Mouse (Mus musculus) heart, adult 8-10 months (tissue): ENCODE results near the gene Ets2. TPM values are rescaled to one million over a fixed set of nuclear protein-coding genes. Genes with fewer than 3 reads are reported as not detected.
"Not testable (repeated sequence)": the region's sequence is repeated elsewhere in the genome, so short reads cannot be mapped to it uniquely, and the experiment has no call there.

Source experiments
- DNase-seq: peaks from one replicate; pipeline ENCODE4 v3.0.0; 2022; ENCODE audit warnings: low spot score
- total RNA-seq, 4 experiments: library from RNA; stranded (reverse); gene quantifications; 2 replicates each; pipeline ENCODE4 v1.2.4; 2022

Ets2 gene
- total RNA-seq, 4 experiments from 2014 or later = 59.7 to 95.7 (median 76.1) TPM

DNA sequence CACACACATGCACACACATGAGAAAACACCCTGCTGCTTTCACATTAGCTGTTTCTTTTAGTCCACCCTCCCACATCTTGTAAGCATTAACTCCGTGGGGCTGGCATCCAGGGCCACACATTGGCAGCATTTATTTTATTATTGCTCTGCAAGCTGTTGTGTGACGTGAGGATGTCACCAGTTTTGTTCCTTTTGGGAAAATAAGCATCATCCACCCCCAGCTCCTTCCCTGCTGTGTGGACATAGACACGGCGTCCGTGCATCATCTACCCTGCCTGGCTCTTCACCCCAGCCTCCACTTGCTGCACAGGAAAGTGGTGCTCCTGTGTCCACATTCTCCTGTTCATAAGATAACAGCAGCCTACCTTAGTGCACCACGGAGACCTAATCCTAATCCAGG, 27.9 kb downstream of the Ets2 start:
- no peak for DNase-seq

DNA sequence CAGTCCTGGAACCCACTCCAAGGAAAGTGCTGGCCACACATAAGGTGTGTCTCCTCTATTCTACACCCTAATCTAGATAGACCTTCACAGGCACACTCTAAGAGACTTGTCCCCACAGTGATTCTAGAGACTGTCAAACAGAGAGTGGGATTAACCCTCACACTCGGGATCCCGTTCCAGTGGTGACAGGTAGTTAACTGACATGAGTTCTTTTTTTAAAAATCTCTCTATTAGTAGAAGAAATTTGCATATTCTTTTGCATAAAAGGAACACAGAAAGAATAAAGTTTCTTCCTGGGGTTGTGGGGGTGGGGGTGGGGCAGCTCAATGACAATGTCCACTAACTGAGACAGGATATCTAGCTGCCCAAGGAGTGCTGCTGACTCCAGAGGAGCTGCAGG, 32.9 kb downstream of the Ets2 start:
- DNase-seq = no peak

DNA sequence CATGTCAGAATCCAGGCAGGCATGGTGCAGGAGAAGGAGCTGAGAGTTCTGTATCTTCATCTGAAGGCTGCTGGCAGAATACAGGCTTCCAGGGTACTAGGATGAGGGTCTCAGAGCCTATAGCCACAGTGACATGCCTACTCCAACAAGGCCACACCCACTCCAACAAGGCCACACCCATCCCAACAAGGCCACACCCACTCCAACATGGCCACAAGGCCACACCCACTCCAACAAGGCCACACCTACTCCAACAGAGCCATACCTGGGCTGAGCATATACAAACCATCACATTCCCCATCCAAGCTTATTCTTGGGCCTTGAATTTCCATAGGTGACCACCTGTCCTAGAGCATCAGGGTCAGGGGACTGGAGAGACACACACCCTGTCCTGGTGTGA, 34.2 kb downstream of the Ets2 start:
- no peak for DNase-seq

DNA sequence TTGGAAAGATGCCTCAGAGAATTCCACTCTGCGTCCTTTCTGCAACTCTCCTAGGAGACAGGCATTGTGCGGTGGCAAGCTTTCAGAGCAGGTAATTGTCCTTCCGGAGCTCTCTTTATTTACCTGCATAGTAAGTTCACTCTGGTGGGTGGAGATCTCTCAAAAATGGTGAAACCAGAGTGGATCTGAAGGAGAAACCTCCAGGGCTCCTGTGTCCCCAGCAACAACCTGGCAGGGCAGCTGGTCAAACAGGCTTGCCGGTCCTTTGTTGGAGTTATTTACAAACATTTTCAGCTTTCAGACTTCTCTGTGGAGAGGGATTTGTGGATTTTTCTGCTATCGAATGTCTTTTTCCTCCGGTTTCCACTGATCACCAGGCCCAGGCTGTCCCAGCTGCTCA, 34.6 kb downstream of the Ets2 start:
- no peak for DNase-seq

DNA sequence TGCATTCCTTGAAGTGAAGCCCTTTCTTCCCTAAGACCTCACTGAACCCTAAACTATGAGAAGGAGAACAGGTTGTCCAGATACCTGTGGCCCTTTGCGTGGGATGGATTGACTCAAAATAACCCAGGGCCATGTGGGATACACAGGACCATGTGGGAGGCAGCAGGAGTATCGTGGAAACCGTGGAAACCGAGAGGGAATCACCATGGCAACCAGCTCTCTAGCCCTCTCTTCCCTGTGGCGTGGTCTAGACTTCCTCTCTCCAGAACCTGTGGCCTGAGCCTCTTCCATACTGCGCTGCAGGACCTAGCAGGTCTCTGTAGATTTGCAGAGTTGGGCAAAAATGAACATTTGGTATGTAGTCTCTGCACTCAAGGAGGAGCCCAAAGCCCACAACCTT, 37.6 kb downstream of the Ets2 start:
- DNase-seq = no peak

DNA sequence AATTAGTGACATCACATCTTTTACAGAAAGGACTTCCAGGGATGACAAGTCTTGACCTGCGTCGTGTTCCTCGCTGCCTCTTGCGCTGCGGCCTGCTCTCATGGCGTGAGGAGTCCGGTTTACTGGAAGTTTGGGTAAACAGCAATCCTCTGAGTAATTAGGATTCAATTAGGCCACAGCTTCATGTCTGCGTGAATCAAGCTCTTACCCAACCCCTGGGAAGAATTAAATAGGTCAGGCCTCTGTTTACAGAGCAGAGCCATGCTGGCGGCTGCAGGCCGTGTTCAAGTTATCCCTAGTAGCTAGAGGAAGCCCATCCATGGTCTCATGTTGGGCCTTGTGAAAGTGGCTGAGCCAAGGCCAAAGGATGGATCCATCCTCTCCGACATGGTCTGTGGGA, 39.5 kb downstream of the Ets2 start:
- DNase-seq = no peak

DNA sequence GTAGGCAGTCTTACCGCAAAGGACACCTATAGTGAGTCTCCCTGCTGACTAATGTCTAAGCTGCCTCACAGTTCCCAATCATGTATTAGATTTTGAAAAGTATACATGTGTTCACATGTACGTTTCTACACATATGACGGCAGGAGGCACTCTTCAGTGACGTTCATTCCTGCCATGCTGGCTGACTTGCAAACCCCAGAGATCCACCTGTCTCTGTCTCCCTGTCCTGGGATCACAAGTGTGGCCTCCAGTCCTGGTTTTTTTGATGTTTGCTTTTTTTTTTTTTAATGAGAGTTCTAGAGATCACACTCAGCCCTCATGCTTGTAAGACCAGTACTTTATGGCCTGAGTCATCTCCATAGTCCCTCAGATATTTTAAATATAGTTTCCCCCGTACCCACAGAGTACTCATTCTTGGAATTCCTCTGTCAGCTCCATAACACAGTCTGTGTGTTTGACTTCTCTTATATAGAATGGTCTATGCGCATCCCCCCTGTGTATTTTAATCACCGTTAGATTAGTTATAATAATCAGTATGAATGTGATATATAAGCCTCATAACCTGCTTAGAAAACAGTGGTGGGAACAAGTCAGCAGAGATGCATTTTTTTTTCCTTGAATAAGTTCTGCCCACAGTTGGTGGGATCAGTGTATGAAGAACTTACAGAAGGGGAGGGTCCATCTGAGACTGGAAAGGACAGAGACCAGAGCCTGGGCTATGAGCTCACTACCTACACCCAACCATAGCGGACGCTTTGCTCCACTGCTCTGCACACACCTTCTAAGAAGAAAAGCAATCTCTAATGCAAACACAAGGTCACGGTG, 40.3 kb downstream of the Ets2 start:
- DNase-seq = no peak

DNA sequence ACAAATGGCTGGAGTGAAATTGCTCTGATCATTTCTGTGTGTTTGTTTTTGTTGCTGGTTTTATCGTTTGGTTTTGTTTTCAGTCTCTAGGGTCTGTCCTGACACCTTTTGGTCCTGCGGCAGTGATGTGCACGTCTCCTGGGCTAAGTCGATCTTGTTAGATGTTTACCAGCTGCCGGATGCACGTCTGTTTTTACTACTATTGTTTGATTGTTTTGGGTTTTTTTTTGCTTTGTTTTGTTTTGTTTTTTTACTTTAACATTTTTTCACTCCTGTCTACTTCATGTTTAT, 40.8 kb downstream of the Ets2 start:
- no peak for DNase-seq

DNA sequence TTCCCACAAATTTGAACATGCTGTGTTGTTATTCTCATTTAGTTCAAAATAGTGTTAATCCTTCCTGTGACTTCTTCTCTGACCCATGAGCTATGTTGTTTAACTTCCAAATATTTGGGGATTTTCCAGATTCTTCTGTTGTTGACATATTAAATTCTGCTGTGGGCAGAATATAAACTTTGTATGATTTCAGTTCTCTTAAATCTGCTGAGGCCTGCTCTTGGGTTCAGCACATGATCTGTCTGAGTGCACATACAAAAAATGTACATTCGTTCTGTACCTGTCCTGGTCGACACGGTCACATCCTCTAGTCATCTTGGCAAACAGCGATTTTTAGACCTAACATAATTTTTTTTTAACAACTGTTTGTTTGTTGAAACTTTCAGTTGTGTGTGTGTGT, 41.2 kb downstream of the Ets2 start:
- no peak for DNase-seq

DNA sequence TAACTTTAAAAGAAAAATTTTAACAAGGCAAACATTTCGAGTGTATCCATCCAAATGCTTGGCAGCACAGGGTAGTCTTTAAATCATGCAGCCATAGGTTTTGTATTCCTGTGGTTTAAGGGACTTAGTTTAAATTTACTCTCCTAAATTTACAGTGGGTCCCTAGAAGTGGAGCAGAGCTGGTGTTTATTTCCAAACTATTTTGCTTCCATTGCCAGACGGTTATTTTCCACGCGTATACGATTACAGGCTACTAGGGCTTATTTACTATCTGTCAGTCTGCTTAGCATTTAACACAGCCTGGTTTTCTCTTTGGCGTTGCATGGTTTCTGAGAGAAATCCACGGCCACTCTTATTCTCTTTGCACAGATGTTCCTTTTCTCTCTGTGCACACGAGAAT, 42.9 kb downstream of the Ets2 start:
- DNase-seq = no peak

DNA sequence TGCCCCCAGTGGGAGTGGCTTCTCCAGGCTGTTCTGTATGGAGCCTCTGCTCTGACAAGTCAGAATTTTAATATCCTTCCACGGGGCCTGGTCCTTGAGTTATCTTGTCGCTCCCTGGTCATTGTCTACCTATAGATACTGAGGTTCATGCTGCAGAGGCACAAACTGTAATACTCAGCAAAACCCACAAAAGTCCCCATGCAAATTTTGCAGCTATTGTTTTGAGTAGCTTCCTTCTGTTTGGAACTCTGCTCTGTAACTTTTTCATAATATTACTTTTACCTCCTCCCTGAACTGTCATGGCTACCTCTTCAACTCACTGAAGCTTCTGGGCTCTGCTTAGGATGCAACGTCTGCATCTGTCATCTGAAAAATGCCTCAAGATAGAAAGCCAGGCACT, 43.8 kb downstream of the Ets2 start:
- DNase-seq = no peak

DNA sequence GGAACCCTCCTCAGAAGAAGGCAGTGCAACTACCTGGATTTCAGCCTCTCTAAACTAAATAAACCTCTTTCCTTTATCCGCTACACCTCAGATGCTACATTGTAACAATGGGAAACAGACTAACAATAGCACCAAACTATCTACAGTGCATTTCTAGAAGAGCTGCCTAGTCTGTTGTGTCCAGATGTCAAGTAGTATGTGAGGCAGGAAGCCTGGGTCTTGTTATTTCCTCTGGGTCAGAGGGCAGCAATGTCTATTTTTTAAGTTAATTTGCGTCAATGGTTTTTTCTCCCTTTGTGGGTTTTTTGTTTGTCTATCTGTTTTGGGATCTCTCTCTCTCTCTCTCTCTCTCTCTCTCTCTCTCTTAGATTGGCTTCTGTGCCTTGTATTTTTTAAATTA, 44.7 kb downstream of the Ets2 start:
- DNase-seq = no peak

DNA sequence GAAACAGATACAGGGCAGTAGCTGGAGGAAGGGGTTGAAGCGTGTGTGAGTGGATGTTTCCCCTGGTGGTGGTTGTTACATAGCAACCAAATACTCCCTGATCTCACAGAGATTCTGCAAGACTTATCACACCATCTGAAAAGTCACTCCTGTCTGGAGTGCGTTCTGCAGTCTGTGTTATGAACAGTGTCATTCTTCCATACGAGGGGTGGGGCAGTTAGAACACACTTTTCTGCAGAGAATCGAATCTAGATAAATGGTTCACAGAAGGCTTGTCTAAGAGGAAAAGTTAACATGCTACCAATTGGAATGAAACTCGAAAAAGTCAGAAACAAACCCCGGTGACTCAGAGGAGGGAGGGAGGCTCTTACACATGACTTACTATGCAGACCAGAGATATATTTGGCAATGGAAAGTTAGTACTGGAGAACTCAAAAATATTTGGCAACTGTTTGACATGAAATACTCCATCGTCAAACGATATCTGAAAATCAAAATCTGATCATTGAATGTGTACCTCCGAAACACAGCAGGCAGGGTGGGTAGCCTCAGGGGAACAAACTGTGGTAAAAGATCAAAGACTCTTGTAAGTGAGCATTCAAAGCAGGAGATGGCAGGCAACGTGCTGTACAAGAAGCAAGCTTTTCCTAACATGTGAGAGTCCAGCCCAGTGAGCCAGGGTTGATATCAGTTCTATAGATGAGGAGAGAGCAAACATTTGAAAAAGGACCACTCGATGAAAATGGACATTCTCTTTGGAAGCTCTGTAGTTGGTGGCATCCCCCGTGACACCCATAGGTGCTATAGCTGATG, 47.6 kb downstream of the Ets2 start:
- DNase-seq = no peak

DNA sequence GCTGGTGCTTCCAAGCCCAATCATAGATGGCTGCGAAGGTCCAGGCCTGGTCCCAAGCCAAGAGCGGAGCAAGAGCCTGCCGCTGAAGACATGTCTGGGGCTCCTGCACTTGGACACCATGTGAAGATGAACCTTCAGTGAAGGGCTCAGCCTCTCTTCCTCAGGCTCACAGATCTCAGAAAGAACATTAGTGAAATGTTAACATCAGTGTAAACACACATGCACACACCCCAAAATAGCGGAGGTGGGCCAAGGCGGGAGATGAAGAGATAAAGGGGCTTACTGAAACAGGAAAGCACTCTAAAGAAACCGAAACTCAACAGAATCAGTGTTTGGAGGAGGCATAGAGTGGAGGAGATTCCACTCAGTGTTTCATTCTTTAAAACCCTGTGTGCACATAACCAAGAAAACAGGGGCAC, 48.3 kb downstream of the Ets2 start:
- DNase-seq = peak; percentile 52

DNA sequence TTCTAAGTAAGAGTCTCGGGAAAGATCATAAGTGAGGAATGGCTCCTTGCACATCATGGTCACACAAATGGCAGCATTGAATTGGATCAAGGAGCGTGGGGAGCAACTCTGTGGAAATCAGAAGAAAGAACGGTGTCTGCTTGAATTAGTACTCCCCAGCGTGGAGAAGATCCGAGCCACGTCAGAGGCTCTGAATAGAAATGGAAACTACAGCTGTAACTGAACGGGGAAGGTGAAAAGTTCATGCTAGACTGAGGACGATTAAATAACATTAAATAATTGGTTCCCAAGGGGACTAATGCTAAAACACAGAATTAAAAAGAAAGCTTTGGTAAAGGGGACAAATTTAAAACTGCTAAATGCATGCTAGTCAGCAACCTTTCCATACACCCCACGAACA, 50.6 kb downstream of the Ets2 start:
- peak; percentile 60 for DNase-seq

DNA sequence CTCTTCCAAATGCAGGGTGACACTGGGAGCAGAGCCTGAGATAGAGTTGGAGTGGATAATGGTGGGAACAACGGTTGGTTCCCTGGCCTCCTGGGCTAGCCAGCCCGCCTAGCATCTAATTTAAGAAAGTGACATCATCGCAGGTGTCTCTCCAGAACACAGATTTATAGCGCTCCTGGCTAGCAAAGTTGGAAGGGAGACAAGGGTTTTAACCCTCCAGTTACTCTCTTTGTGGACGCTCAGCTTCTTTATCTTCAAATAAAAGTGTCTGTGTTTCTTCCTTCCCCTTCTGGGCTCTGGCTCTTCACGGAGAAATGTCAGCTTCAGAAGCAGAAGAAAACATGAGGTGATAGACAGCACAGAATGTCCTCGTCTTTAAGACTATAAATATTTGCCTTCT, 51.4 kb downstream of the Ets2 start:
- peak; percentile 53 for DNase-seq

DNA sequence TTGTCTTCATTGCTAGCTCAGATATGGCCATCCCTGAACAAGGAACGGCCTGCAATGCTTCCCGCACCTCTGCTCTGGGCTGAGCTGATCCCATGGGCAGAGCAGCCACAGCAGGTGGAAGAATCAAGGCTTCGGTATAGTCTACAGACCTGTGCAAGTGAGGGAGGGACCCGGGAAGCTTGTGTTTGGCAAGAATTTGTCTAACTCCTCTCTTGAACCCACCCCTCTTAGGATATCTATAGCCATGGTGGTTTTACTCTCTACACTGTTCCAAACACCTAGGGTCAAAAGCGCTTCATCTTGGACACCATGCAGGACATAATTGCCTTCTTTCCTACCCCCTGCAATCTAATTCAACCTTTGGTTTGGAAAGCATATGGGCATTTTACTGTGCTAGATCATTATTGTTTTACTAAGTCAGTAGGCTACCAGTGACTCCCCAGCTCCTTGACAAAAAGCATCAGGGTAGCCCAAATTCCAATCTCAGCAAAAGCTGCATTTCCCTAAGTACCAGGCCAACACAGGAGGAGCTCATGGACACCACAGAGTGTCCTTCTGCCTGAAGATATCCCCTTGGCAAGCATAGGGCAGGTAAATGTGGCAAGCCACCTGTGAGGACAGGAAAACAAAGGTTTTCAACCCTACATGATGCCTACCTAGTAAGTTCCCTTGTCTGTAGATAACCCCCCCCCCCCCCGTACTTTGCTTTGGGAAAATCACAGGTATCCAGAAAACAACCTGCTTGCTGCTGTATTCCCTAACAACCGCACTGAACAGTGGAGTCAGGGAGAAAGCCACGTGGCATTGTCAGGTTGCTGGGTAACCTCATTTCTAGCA, 57.5 kb downstream of the Ets2 start:
- DNase-seq = no peak

DNA sequence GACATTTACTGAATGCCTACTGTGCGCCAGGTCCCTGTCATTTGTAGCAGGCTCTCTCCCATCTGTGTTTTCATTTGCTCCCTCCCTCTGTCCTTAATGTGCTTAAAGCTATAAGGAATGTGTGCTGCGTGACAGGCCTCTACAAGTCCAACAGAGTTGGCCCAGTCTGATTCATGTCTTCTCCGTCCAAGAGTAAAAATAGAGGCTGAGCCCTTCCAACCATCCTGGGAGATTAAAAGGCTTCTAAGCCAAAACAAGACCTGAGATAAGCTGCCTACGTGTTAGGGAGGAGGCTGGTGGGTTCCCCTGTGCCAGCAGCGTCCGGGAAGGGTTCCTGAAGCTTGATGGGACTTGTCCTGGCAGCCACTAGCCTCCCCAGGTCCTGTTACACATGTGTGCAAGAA, 58.1 kb downstream of the Ets2 start:
- peak; percentile 74 for DNase-seq

DNA sequence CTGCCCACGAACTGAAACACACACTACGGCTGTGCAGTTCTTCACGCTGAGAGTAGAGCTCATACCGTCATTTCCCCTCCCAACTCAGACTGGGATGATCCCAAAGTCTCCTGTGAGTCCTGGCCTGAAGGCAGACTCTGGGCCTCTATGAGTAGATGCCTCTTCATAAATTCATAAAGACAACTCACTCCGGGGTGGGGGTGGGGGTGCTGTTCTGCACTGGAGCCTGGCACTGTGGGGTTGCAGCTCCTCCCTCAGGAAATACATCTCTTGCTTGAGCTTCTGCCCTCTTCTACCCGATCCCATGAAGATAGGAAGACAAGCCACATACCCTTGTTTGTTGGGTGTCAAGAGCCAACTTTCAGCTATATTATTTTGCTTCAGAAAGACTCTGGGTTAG, 59.9 kb downstream of the Ets2 start:
- no peak for DNase-seq

DNA sequence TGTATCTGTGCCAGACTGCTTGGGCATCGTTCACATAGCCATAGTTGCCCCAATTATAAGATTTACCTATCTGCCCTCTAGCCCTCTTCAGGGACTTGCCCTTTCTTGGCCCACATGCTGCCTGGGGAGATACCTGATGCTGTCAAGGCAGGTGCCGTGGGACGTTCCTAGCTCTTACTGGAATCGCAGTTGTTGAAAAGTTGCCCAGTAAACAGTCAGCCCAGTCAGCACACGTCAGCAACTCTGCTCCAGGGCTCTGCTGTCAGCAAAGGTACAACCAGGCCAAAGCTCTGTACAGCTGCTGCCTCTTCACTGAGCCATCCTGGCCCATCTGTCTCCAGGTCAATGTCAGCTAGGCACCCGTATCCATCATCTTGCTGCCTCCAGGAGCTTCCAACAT, 61.3 kb downstream of the Ets2 start:
- DNase-seq = no peak

DNA sequence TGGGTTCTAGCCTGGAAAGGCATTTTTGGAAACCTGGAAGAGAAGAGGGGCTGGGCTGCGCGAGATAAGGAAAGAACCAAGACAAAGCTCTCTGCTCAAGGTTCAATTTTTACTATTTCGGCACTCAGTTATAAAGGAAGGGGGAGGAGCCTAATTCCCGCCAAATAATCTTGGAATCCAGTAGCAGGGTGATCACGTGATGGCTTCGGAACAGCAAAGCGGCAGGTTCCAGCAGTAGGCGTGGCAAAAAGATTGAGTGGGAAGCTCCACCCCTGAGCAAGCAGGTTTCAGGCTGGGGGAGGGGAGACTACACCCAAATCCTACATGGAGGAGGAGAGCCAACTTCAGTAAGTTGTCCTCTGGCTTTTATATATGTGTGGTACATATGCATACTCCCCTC, 62.2 kb downstream of the Ets2 start:
- not testable (repeated sequence) for DNase-seq

DNA sequence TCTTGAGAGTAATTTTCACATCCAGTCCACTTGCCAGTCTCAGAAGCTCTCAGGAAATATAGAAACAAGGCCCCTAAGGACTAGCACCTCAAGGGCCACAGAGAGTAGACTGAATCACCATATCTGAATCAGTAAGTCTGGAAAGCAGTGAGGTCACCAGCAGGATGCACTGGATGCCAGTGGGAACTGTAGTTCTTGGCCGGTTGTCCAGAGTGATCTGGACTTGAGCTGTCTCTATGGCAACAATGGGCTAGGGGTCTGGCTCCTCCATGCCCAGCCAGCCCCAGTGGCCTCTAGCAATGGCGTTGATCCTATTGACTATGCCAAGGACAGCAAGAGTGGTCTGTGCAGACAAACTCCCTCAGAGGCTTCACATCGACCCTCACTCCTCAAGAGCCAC, 64.3 kb downstream of the Ets2 start:
- DNase-seq = no peak

DNA sequence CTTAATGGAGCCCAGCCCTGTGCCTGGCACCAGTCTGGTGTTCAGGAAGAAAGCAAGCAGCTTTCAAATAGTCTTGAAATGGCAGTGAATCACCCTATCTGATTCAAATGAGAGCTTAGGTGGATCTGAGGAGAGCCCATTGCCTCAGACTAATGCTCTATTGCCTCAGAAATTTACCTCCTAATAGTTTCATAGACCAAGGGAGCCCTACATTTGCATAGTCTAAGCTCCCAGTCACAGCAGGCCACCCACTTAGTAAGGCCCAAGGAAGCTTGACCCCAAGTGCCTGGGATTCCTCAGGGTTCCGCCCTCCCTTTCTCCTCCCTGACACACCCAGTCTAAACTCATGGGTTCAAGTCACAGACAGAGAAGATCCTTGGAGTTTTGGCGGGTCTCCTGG, 65.4 kb downstream of the Ets2 start:
- DNase-seq = no peak
